Mouse (Mus musculus) bone marrow macrophage, adult 2 months (primary cell): ENCODE measurements around the gene Grm5. TPM values are rescaled to one million over a fixed set of nuclear protein-coding genes. Genes with fewer than 3 reads are reported as not detected.
A peak's percentile ranks its signal among the peaks of the same experiment; 100 is the strongest.

Source experiments
- H3K27ac ChIP-seq: 2 replicates; pipeline ENCODE4 v1.5.1; 2012; ENCODE audit warnings: low read depth, low read length; ENCODE audit not compliant: insufficient read depth
- H3K4me1 ChIP-seq: 2 replicates; pipeline ENCODE4 v1.6.1; 2012; ENCODE audit warnings: low read length; ENCODE audit not compliant: control insufficient read depth, insufficient read depth
- H3K4me3 ChIP-seq: 2 replicates; pipeline ENCODE4 v1.5.1; 2012; ENCODE audit warnings: mild to moderate bottlenecking, low read length, moderate library complexity; ENCODE audit not compliant: insufficient read depth
- CTCF ChIP-seq: IDR thresholded peaks from 2 replicates; pipeline ENCODE4 v1.5.1; 2012; ENCODE audit warnings: low read depth, mild to moderate bottlenecking, low read length, moderate library complexity
- POLR2A ChIP-seq: IDR thresholded peaks from 2 replicates; pipeline ENCODE4 v1.6.1; 2012; ENCODE audit warnings: mild to moderate bottlenecking, low read depth, low read length, borderline replicate concordance
- polyA plus RNA-seq: library from polyadenylated mRNA; stranded (reverse); fragments of >200 nt; gene quantifications from 2 replicates; pipeline ENCODE4 v1.2.4, GENCODE M21; 2012; ENCODE audit not compliant: missing spikeins, insufficient read depth, insufficient read length

The Grm5 gene
- polyA plus RNA-seq, 1 experiment = not detected

GRCm38 (mm10) chr7:88027411-88028132, 443.6 kb downstream of the Grm5 start:
- TF ChIP-seq CTCF (no peak), POLR2A (no peak)
- Histone ChIP-seq H3K27ac (no peak overlapping the region), H3K4me1 (no peaks in the 10 kb centered on the region), H3K4me3 (no peak overlapping the region)

- TF ChIP-seq CTCF = no peak
- TF ChIP-seq POLR2A = no peak
- Histone ChIP-seq H3K27ac (no peak overlapping the region), H3K4me3 (no peak overlapping the region), H3K4me1 (no peaks in the 10 kb centered on the region)
Observed at GRCm38 (mm10) chr7:88047366-88047765, 463.4 kb downstream of the Grm5 start.

- H3K4me3 ChIP-seq = no peak overlapping the region
- no peak overlapping the region for H3K27ac ChIP-seq
- H3K4me1 ChIP-seq = peaks cover 2% of the 10 kb centered on the region; the same call in 1 of the 2 replicates
- TF ChIP-seq POLR2A (no peak), CTCF (no peak)
Observed at GRCm38 (mm10) chr7:88054224-88054938, 470.4 kb downstream of the Grm5 start.

GRCm38 (mm10) chr7:88056438-88056837, 472.5 kb downstream of the Grm5 start:
- Histone ChIP-seq H3K4me3 (no peak overlapping the region), H3K4me1 (peaks cover 2% of the 10 kb centered on the region; the same call in 1 of the 2 replicates), H3K27ac (no peak overlapping the region)
- TF ChIP-seq CTCF = no peak
- no peak for TF ChIP-seq POLR2A

- no peak overlapping the region for H3K4me3 ChIP-seq
- 0 out of 2 replicates have a peak, but pooled peaks cover under 1% of the 10 kb centered on the region for H3K4me1 ChIP-seq
- H3K27ac ChIP-seq = no peak overlapping the region
- no peak for TF ChIP-seq POLR2A
- no peak for TF ChIP-seq CTCF
Observed at GRCm38 (mm10) chr7:88091115-88091514, 507.1 kb downstream of the Grm5 start.

- Histone ChIP-seq H3K4me1 (peaks cover 3% of the 10 kb centered on the region), H3K27ac (no peak overlapping the region), H3K4me3 (no peak overlapping the region)
- no peak for TF ChIP-seq CTCF
- no peak for TF ChIP-seq POLR2A
Observed at GRCm38 (mm10) chr7:88096536-88097107, 512.7 kb downstream of the Grm5 start.

GRCm38 (mm10) chr7:88097715-88098114, 513.7 kb downstream of the Grm5 start:
- peak; percentile 29; the same call in 1 of the 2 replicates for TF ChIP-seq CTCF
- no peak for TF ChIP-seq POLR2A
- Histone ChIP-seq H3K4me3 (no peak overlapping the region), H3K27ac (no peak overlapping the region), H3K4me1 (peaks cover 3% of the 10 kb centered on the region)

GRCm38 (mm10) chr7:88116724-88117409, 532.9 kb downstream of the Grm5 start:
- peaks cover 2% of the 10 kb centered on the region; the same call in 1 of the 2 replicates for H3K4me1 ChIP-seq
- H3K4me3 ChIP-seq = no peak overlapping the region
- no peak for TF ChIP-seq POLR2A
- TF ChIP-seq CTCF = no peak

GRCm38 (mm10) chr7:88128080-88128848, 544.3 kb downstream of the Grm5 start:
- TF ChIP-seq POLR2A = no peak
- no peak for TF ChIP-seq CTCF
- Histone ChIP-seq H3K27ac (peak overlapping the region; percentile 52), H3K4me1 (peaks cover 10% of the 10 kb centered on the region), H3K4me3 (no peak overlapping the region)

More at GRCm38 (mm10) chr7:88116724-88117409, 532.9 kb downstream of the Grm5 start:
- H3K27ac ChIP-seq = no peak overlapping the region
